Mouse (Mus musculus) megakaryocyte, embryonic 14.5 days (primary cell): ENCODE measurements at regions not wholly inside any gene's neighbourhood (a gene's known extent, or its start where the extent isn't known, plus 50 kb on each side); places are given as distances from the start of the nearest gene placed in this dataset.
A peak's percentile ranks its signal among the peaks of the same experiment; 100 is the strongest.

Source experiments
- H3K27me3 ChIP-seq: replicated peaks from 2 replicates; pipeline ENCODE3; 2012; ENCODE audit warnings: inconsistent platforms
- H3K36me3 ChIP-seq: replicated peaks from 2 replicates; pipeline ENCODE3; 2012; ENCODE audit warnings: low read length, inconsistent platforms, mixed read lengths
- H3K4me1 ChIP-seq: 2 replicates; pipeline ENCODE4 v1.6.1; 2012; ENCODE audit warnings: inconsistent platforms
- H3K4me3 ChIP-seq: replicated peaks from 2 replicates; pipeline ENCODE3; 2012; ENCODE audit warnings: moderate library complexity, mild to moderate bottlenecking, inconsistent platforms
- H3K9me3 ChIP-seq: 2 replicates; pipeline ENCODE4 v1.6.1; 2012; ENCODE audit warnings: inconsistent platforms
- FLI1 ChIP-seq: IDR thresholded peaks from 2 replicates; pipeline ENCODE4 v1.6.1; 2012; ENCODE audit warnings: low read length, inconsistent platforms, mixed read lengths
- GATA1 ChIP-seq: IDR thresholded peaks from 3 replicates; pipeline ENCODE4 v1.6.1; 2012; ENCODE audit warnings: mixed read lengths, low read length, inconsistent platforms, borderline replicate concordance

- no peak for TF ChIP-seq GATA1
- no peak for TF ChIP-seq FLI1
- Histone ChIP-seq H3K9me3 (peaks cover 31% of the 10 kb centered on the region), H3K27me3 (peaks cover 2% of the 10 kb centered on the region), H3K4me1 (peaks cover 15% of the 10 kb centered on the region), H3K4me3 (no peak overlapping the region), H3K36me3 (no peaks in the 10 kb centered on the region)
These were observed 98.7 kb upstream of the Plcb4 start for GRCm38 (mm10) chr2:135559933-135560710.

- H3K4me3 ChIP-seq, result no peak overlapping the region
- H3K27me3 ChIP-seq, result peaks cover 2% of the 10 kb centered on the region
- TF ChIP-seq FLI1 (no peak), GATA1 (no peak)
- H3K36me3 ChIP-seq, result no peaks in the 10 kb centered on the region
- peaks cover 15% of the 10 kb centered on the region for H3K4me1 ChIP-seq
- H3K9me3 ChIP-seq, result peaks cover 31% of the 10 kb centered on the region
These were observed 98.0 kb upstream of the Plcb4 start for GRCm38 (mm10) chr2:135560856-135561255.

GRCm38 (mm10) chr2:135561716-135562115 lies 97.1 kb upstream of the Plcb4 start:
- H3K9me3 ChIP-seq, result peaks cover 31% of the 10 kb centered on the region
- TF ChIP-seq GATA1 (no peak), FLI1 (no peak)

GRCm38 (mm10) chr2:135562140-135562890 lies 96.5 kb upstream of the Plcb4 start:
- Histone ChIP-seq H3K4me1 (peaks cover 25% of the 10 kb centered on the region), H3K27me3 (peaks cover 2% of the 10 kb centered on the region), H3K9me3 (peaks cover 31% of the 10 kb centered on the region), H3K4me3 (no peak overlapping the region), H3K36me3 (no peaks in the 10 kb centered on the region)
- no peak for TF ChIP-seq FLI1
- no peak for TF ChIP-seq GATA1

More at GRCm38 (mm10) chr2:135561716-135562115, 97.1 kb upstream of the Plcb4 start:
- no peak overlapping the region for H3K4me3 ChIP-seq
- peaks cover 2% of the 10 kb centered on the region for H3K27me3 ChIP-seq
- peaks cover 19% of the 10 kb centered on the region for H3K4me1 ChIP-seq
- no peaks in the 10 kb centered on the region for H3K36me3 ChIP-seq

GRCm38 (mm10) chr2:135564231-135564630 lies 94.6 kb upstream of the Plcb4 start:
- H3K27me3 ChIP-seq, result peaks cover 2% of the 10 kb centered on the region
- TF ChIP-seq FLI1 (no peak), GATA1 (no peak)
- H3K9me3 ChIP-seq, result peaks cover 12% of the 10 kb centered on the region

DNA sequence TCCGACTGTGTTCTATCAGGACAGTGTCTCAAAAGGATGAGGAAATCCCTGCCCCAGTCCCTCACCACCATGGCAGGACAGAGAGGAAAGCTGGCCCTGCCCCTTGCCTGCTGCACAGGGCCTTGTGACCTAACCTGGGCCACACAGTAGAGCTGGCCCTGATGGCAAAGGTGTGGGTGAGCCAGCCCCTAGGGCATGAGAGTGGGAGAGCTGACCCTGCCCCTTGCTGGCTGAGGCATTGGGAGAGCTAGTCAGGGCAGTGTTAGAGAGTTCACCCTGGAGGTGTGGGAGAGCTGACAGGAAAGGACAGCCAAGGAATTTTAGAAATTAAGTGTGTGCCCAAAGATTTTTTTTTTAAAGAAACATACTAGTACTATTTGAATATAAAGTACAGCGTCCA lies 90.5 kb upstream of the Plcb4 start:
- peak overlapping the region; percentile 46 for H3K4me3 ChIP-seq
- peaks cover 24% of the 10 kb centered on the region for H3K4me1 ChIP-seq
- peaks cover 2% of the 10 kb centered on the region for H3K27me3 ChIP-seq
- TF ChIP-seq FLI1, result no peak
- TF ChIP-seq GATA1, result no peak
- H3K9me3 ChIP-seq, result no peaks in the 10 kb centered on the region
- no peaks in the 10 kb centered on the region for H3K36me3 ChIP-seq

More at GRCm38 (mm10) chr2:135564231-135564630, 94.6 kb upstream of the Plcb4 start:
- Histone ChIP-seq H3K4me3 (no peak overlapping the region), H3K4me1 (peaks cover 36% of the 10 kb centered on the region), H3K36me3 (no peaks in the 10 kb centered on the region)

DNA sequence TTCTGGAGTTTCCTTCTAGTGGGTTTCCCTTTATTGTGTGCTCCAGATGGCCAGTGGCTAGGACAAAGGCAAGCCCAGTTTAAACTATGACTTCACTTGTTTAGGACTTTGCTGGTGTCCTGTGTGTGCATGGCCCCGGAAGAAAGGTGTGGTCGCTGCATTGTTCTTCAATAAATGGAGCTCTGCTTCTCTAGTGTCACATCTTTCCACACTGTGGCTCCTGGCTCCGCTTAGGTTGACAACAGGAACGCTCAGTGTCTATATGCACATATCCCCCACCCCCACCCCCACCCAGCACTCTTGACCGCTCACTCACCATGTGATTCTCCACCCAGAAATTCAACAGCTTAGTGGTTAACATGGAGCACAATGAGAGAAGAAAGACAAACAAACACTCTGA lies 87.2 kb upstream of the Plcb4 start:
- Histone ChIP-seq H3K4me1 (peaks cover 18% of the 10 kb centered on the region), H3K9me3 (no peaks in the 10 kb centered on the region), H3K4me3 (no peak overlapping the region), H3K36me3 (no peaks in the 10 kb centered on the region), H3K27me3 (no peaks in the 10 kb centered on the region)
- no peak for TF ChIP-seq FLI1

GRCm38 (mm10) chr2:135577228-135577627 lies 81.6 kb upstream of the Plcb4 start:
- Histone ChIP-seq H3K4me1 (no peaks in the 10 kb centered on the region), H3K9me3 (no peaks in the 10 kb centered on the region), H3K27me3 (no peaks in the 10 kb centered on the region), H3K4me3 (no peak overlapping the region), H3K36me3 (no peaks in the 10 kb centered on the region)
- TF ChIP-seq GATA1 (no peak), FLI1 (no peak)

DNA sequence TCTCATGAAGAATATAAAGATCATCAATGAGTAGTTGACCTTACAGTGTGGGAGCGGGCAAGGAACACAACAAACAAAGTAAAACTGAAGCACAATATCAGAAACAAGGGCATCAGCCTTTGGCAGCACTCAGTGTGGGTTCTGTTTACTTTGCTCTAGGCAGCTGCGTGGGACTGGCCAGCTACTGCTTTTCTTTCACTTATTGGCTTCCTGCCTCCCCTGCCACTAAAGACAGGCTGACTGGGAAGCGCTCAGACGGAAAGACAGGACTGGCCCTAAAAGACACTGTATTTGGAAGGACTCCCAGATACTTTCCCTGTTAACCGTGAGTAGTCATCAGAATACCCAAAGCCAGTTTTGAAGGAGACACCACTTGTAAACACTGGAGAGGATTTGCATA lies 80.7 kb upstream of the Plcb4 start:
- Histone ChIP-seq H3K4me3 (no peak overlapping the region), H3K36me3 (no peaks in the 10 kb centered on the region), H3K4me1 (no peaks in the 10 kb centered on the region), H3K27me3 (no peaks in the 10 kb centered on the region), H3K9me3 (no peaks in the 10 kb centered on the region)
- TF ChIP-seq GATA1, result no peak
- no peak for TF ChIP-seq FLI1

- Histone ChIP-seq H3K4me3 (no peak overlapping the region), H3K36me3 (no peaks in the 10 kb centered on the region), H3K9me3 (no peaks in the 10 kb centered on the region), H3K27me3 (no peaks in the 10 kb centered on the region), H3K4me1 (no peaks in the 10 kb centered on the region)
- no peak for TF ChIP-seq GATA1
- no peak for TF ChIP-seq FLI1
These were observed 79.3 kb upstream of the Plcb4 start for GRCm38 (mm10) chr2:135579514-135579913.

DNA sequence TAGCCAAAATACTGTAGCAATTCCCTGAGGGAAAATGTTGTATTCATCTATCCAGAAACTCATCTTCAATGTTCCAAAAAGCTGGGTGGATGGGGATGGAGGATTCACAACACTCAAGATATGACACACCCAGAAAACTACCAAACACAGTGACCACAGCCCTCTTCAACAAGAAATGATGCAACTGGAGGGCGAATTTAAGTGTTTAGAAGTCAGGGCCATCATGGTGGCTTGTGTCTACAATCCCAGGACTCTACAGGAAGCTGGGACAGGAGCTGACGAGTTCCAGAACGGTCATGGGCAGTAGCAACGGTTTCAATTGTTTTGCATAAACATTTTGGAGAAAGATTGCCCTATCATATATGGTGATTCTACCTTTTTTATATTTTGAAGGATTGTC lies 78.8 kb upstream of the Plcb4 start:
- Histone ChIP-seq H3K36me3 (no peaks in the 10 kb centered on the region), H3K9me3 (no peaks in the 10 kb centered on the region), H3K27me3 (peaks cover 2% of the 10 kb centered on the region), H3K4me1 (no peaks in the 10 kb centered on the region), H3K4me3 (no peak overlapping the region)
- TF ChIP-seq GATA1, result no peak
- TF ChIP-seq FLI1, result no peak
